Mouse (Mus musculus) bone marrow, adult 2 months (tissue): ENCODE results near the gene Rpl13a. TPM values are rescaled to one million over a fixed set of nuclear protein-coding genes. Genes with fewer than 3 reads are reported as not detected.
"Not testable (repeated sequence)": the region's sequence is repeated elsewhere in the genome, so short reads cannot be mapped to it uniquely, and the experiment has no call there.

Experiments used
- H3K27ac ChIP-seq: fragments of 200-500 bp; 2 replicates; pipeline ENCODE4 v1.5.1; 2012; ENCODE audit warnings: low read depth, mild to moderate bottlenecking, control low read depth, inconsistent platforms, low read length; ENCODE audit not compliant: control insufficient read depth, poor library complexity, insufficient read depth
- H3K4me1 ChIP-seq: fragments of 200-500 bp; 2 replicates; pipeline ENCODE4 v1.6.1; 2011; ENCODE audit warnings: low read length; ENCODE audit not compliant: control insufficient read depth, insufficient read depth
- H3K4me3 ChIP-seq: fragments of 200-500 bp; replicated peaks from 2 replicates; pipeline ENCODE3; 2011; ENCODE audit warnings: mild to moderate bottlenecking, low read depth, low read length, control low read depth; ENCODE audit not compliant: control insufficient read depth
- CTCF ChIP-seq: fragments of 200-500 bp; IDR thresholded peaks from 2 replicates; pipeline ENCODE4 v1.5.1; 2011; ENCODE audit warnings: low read length, control low read depth; ENCODE audit not compliant: control insufficient read depth, insufficient read depth
- POLR2A ChIP-seq: fragments of 200-500 bp; IDR thresholded peaks from 2 replicates; pipeline ENCODE4 v1.6.1; 2011; ENCODE audit warnings: low read depth, mild to moderate bottlenecking, control low read depth, low read length, borderline replicate concordance; ENCODE audit not compliant: control insufficient read depth
- WGBS: fragments of 180-500 bp; shearing (Covaris S2); methylation state at CpG from one replicate; pipeline ENCODE4 v1.1.7; 2018; 5-methylcytosine and 5-hydroxymethylcytosine counted together
- polyA plus RNA-seq: library from polyadenylated mRNA; stranded (reverse); fragments of >200 nt; gene quantifications from 2 replicates; pipeline ENCODE4 v1.2.4, GENCODE M21; 2011; ENCODE audit warnings: low replicate concordance; ENCODE audit not compliant: missing spikeins, insufficient read depth, insufficient read length

Rpl13a gene
- polyA plus RNA-seq = 2,527 and 4,441 TPM in 2 replicates

GRCm38 (mm10) chr7:45128624-45129246 is at the start of gene Rpl13a:
Rpl13a (minus strand) TSS chr7:45128761.
- H3K4me1 ChIP-seq = peaks cover 6% of the 10 kb centered on the region; the same call in 1 of the 2 replicates
- under 1% methylated on average over 48 of the region's 48 CpGs for WGBS

GRCm38 (mm10) chr7:45176356-45176755 is 47.8 kb upstream of the Rpl13a start:
- 6% methylated on average over 31 of the region's 31 CpGs for WGBS
- Histone ChIP-seq H3K4me1 (no peaks in the 10 kb centered on the region; the same call in 1 of the 2 replicates), H3K4me3 (no peak overlapping the region), H3K27ac (no peak overlapping the region)
- TF ChIP-seq CTCF (no peak), POLR2A (no peak)

More at GRCm38 (mm10) chr7:45128624-45129246, at the start of gene Rpl13a:
- TF ChIP-seq POLR2A = peak; percentile 93
- peak; percentile 73 for TF ChIP-seq CTCF
- Histone ChIP-seq H3K27ac (peak within 1 kb of the TSS; percentile 91), H3K4me3 (peak within 1 kb of the TSS; percentile 96)

GRCm38 (mm10) chr7:45175929-45176328 is 47.4 kb upstream of the Rpl13a start:
- 7% methylated on average over 23 of the region's 23 CpGs for whole genome bisulfite sequencing
- no peaks in the 10 kb centered on the region; the same call in 1 of the 2 replicates for H3K4me1 ChIP-seq
- H3K4me3 ChIP-seq = no peak overlapping the region
- H3K27ac ChIP-seq = no peak overlapping the region
- TF ChIP-seq CTCF (no peak), POLR2A (no peak)

GRCm38 (mm10) chr7:45175398-45175797 is 46.8 kb upstream of the Rpl13a start:
- WGBS = 1% methylated on average over 13 of the region's 13 CpGs
- Histone ChIP-seq H3K4me3 (no peak overlapping the region), H3K4me1 (no peaks in the 10 kb centered on the region; the same call in 1 of the 2 replicates), H3K27ac (no peak overlapping the region)
- TF ChIP-seq POLR2A (no peak), CTCF (no peak)

- H3K27ac ChIP-seq = no peak overlapping the region
- WGBS = 4% methylated on average over 29 of the region's 29 CpGs
- no peaks in the 10 kb centered on the region; the same call in 1 of the 2 replicates for H3K4me1 ChIP-seq
- TF ChIP-seq CTCF (no peak), POLR2A (no peak)
- no peak overlapping the region for H3K4me3 ChIP-seq
Measured at GRCm38 (mm10) chr7:45174567-45175280, 46.2 kb upstream of the Rpl13a start.

- H3K27ac ChIP-seq, H3K4me1 ChIP-seq, H3K4me3 ChIP-seq: not testable (repeated sequence)
- TF ChIP-seq CTCF = 0 out of 2 replicates have a peak, but pooled peaks have one; percentile 28
- WGBS = 52% methylated on average over 1 of the region's 1 CpGs
Measured at GRCm38 (mm10) chr7:45173772-45174171, 45.2 kb upstream of the Rpl13a start.

- WGBS = 43% methylated on average over 7 of the region's 7 CpGs
- TF ChIP-seq POLR2A (no peak), CTCF (peak; percentile 55)
- Histone ChIP-seq H3K4me1 (no peaks in the 10 kb centered on the region; the same call in 1 of the 2 replicates), H3K4me3 (no peak overlapping the region), H3K27ac (no peak overlapping the region)
Measured at GRCm38 (mm10) chr7:45172974-45173373, 44.4 kb upstream of the Rpl13a start.

- no peaks in the 10 kb centered on the region; the same call in 1 of the 2 replicates for H3K4me1 ChIP-seq
- no peak overlapping the region for H3K4me3 ChIP-seq
- no peak overlapping the region for H3K27ac ChIP-seq
- 80% methylated on average over 3 of the region's 3 CpGs for WGBS
- TF ChIP-seq CTCF (no peak), POLR2A (no peak)
Measured at GRCm38 (mm10) chr7:45169495-45169894, 40.9 kb upstream of the Rpl13a start.

GRCm38 (mm10) chr7:45168656-45169055 is 40.1 kb upstream of the Rpl13a start:
- 14% methylated on average over 24 of the region's 24 CpGs for WGBS
- Histone ChIP-seq H3K27ac (no peak overlapping the region), H3K4me1 (no peaks in the 10 kb centered on the region), H3K4me3 (no peak overlapping the region)
- no peak for TF ChIP-seq POLR2A
- TF ChIP-seq CTCF = no peak
